12 mouse cellular contexts compared by ENCODE assay signal in the genomic region with DNA sequence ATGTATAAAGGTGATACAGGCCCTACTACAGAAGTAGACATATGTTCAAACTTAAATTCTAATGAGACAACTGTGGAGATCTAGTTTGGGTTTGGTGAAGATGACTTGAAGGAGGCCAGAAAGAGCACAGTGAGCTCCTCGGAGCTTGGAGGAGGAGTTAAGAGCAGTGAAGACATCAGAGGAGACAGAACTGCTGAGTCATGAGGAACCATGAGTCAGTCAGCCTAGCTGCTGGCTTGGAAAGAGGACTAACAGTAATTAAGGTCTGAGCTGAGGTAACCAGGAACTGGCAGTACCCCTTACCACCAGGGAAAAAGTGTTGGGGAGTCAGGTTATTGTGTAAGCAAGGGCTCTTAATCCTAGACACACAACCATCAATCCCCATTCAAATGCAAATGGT.
DNase-seq lines count a peak whose midpoint lies in the region.
"Had no signal": no experiment of that assay in that cellular context is flagged by ENCODE, and none has a peak within 500 bp of the region (broad histone marks: within the 10 kb centered on the region; RNA-seq: fewer than 3 reads in every experiment).

No protein-coding gene starts in this region.

- peak; percentile 4 for DNase-seq in adrenal gland, adult 8-10 months
- no peak for DNase-seq in adrenal gland, postnatal 10 days
- DNase-seq in ZHBTc4 (ENCODE audit: low read depth, low spot score): peak; percentile 9
- DNase-seq in fibroblast of lung, adult 2 months (ENCODE audit: low read depth): peak; percentile 42
- DNase-seq in cerebellum, adult 11 months: no peak
- DNase-seq in urinary bladder, postnatal 14 days (ENCODE audit: low spot score): no peak
- no peak for DNase-seq in gastrocnemius, postnatal 25 days
- DNase-seq: cerebellum, adult 11-12 months; cerebellum, postnatal 25 days; heart, adult 11 months; heart, postnatal 36 days; lung, postnatal 14 days had no signal

Comparison
In these comparisons a context has a peak if more than half of its experiments do, and no peak if none do; other contexts are left out.
1. DNase-seq: peak in adrenal gland, adult 8-10 months (single experiment), ZHBTc4 (single experiment) and fibroblast of lung, adult 2 months (single experiment); none in adrenal gland, postnatal 10 days (single experiment), cerebellum, adult 11 months (single experiment), urinary bladder, postnatal 14 days (single experiment) and gastrocnemius, postnatal 25 days (single experiment).